Mouse (Mus musculus) olfactory bulb, adult 2 months (tissue): ENCODE results near the gene Lmntd2. TPM values are rescaled to one million over a fixed set of nuclear protein-coding genes. Genes with fewer than 3 reads are reported as not detected.

Experiments used
- H3K27ac ChIP-seq: fragments of 200-500 bp; 2 replicates; pipeline ENCODE4 v1.5.1; 2012; ENCODE audit warnings: low read depth, low read length; ENCODE audit not compliant: insufficient read depth
- H3K4me1 ChIP-seq: fragments of 200-500 bp; 2 replicates; pipeline ENCODE4 v1.6.1; 2012; ENCODE audit warnings: low read length; ENCODE audit not compliant: control insufficient read depth, insufficient read depth
- H3K4me3 ChIP-seq: fragments of 200-500 bp; 2 replicates; pipeline ENCODE4 v1.5.1; 2012; ENCODE audit warnings: mild to moderate bottlenecking, low read depth, low read length, moderate library complexity; ENCODE audit not compliant: insufficient read depth
- CTCF ChIP-seq: fragments of 200-500 bp; IDR thresholded peaks from 2 replicates; pipeline ENCODE4 v1.5.1; 2012; ENCODE audit warnings: low read depth, mild to moderate bottlenecking, low read length, moderate library complexity; ENCODE audit not compliant: insufficient read depth
- POLR2A ChIP-seq: fragments of 200-500 bp; IDR thresholded peaks from 2 replicates; pipeline ENCODE4 v1.6.1; 2012; ENCODE audit warnings: mild to moderate bottlenecking, low read depth, low read length, moderate library complexity; ENCODE audit not compliant: insufficient read depth
- WGBS: fragments of 180-500 bp; shearing (Covaris S2); methylation state at CpG from one replicate; pipeline ENCODE4 v1.1.7; 2018; 5-methylcytosine and 5-hydroxymethylcytosine counted together
- polyA plus RNA-seq: library from polyadenylated mRNA; stranded (reverse); fragments of >200 nt; gene quantifications from 2 replicates; pipeline ENCODE4 v1.2.4, GENCODE M21; 2012; ENCODE audit warnings: low replicate concordance; ENCODE audit not compliant: missing spikeins, insufficient read depth, insufficient read length

Gene Lmntd2
- polyA plus RNA-seq, 1 experiment: not detected

DNA sequence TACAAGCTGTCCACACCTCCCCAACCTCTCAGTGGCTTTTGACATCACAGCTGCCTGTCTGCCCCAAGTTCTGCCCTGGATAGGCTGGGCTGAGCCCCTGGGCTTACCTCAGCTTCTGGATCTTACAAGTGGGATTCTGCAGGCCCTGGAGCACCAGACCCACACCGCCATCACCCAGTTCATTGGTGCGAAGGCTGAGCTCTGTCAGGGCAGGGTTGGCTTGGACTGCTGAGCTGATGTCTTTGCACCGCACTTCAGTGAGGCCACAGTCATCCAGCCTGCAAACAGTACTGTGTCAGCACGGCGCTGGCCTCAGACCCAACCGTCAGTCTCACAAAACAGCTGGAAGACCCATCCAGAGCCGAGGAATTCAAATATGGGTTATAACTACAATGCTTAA, 49.5 kb downstream of the Lmntd2 start:
- TF ChIP-seq POLR2A (no peak), CTCF (no peak)
- Histone ChIP-seq H3K27ac (no peak overlapping the region), H3K4me1 (peaks cover 9% of the 10 kb centered on the region), H3K4me3 (no peak overlapping the region)
- 93% methylated on average over 7 of the region's 7 CpGs for WGBS

Other genes starting within 250 kb of the Lmntd2 start
- gene Ifitm1, start 246.9 kb downstream of the Lmntd2 start, polyA plus RNA-seq: not detected in 2 replicates
- gene Ifitm3, start 203.3 kb downstream of the Lmntd2 start, polyA plus RNA-seq: not detected in 2 replicates
- gene Ifitm6, start 196.2 kb downstream of the Lmntd2 start, polyA plus RNA-seq: not detected in 2 replicates
- gene Gm17387, start 184.9 kb downstream of the Lmntd2 start, polyA plus RNA-seq: not detected in 2 replicates
- gene B4galnt4, start 153.0 kb downstream of the Lmntd2 start, polyA plus RNA-seq: not detected in 2 replicates
- not detected in 2 replicates for gene Pkp3, start 135.9 kb downstream of the Lmntd2 start, polyA plus RNA-seq
- not detected in 2 replicates for gene Sigirr, start 113.5 kb downstream of the Lmntd2 start, polyA plus RNA-seq
- not detected in 2 replicates for gene Ano9, start 96.3 kb downstream of the Lmntd2 start, polyA plus RNA-seq
- not detected in 2 replicates for gene Ptdss2, start 91.7 kb downstream of the Lmntd2 start, polyA plus RNA-seq
- not detected in 2 replicates for gene Rnh1, start 41.2 kb downstream of the Lmntd2 start, polyA plus RNA-seq
- not detected in 2 replicates for gene Hras, start 20.1 kb downstream of the Lmntd2 start, polyA plus RNA-seq
- gene Lrrc56, start 19.9 kb downstream of the Lmntd2 start, polyA plus RNA-seq: not detected in 2 replicates
- gene Rassf7, start 1.8 kb upstream of the Lmntd2 start, polyA plus RNA-seq: not detected in 2 replicates
- not detected in 2 replicates for gene Phrf1, start 14.7 kb upstream of the Lmntd2 start, polyA plus RNA-seq
- gene Irf7, start 52.4 kb upstream of the Lmntd2 start, polyA plus RNA-seq: not detected in 2 replicates
- not detected in 2 replicates for gene Cdhr5, start 62.7 kb upstream of the Lmntd2 start, polyA plus RNA-seq
- gene Sct, start 65.1 kb upstream of the Lmntd2 start, polyA plus RNA-seq: not detected in 2 replicates
- not detected in 2 replicates for gene Drd4, start 77.9 kb upstream of the Lmntd2 start, polyA plus RNA-seq
- not detected in 2 replicates for gene Deaf1, start 113.6 kb upstream of the Lmntd2 start, polyA plus RNA-seq
- not detected in 2 replicates for gene Tmem80, start 113.7 kb upstream of the Lmntd2 start, polyA plus RNA-seq
- not detected in 2 replicates for gene Eps8l2, start 124.8 kb upstream of the Lmntd2 start, polyA plus RNA-seq
- gene Taldo1, start 178.1 kb upstream of the Lmntd2 start, polyA plus RNA-seq: not detected in 2 replicates
- gene Gatd1, start 200.1 kb upstream of the Lmntd2 start, polyA plus RNA-seq: not detected in 2 replicates
- 518 TPM in 1 of 2 replicates, not detected in the other for gene Cend1, start 215.4 kb upstream of the Lmntd2 start, polyA plus RNA-seq
- not detected in 2 replicates for gene Slc25a22, start 223.8 kb upstream of the Lmntd2 start, polyA plus RNA-seq
- gene Pidd1, start 229.9 kb upstream of the Lmntd2 start, polyA plus RNA-seq: not detected in 2 replicates
- gene Rplp2, start 233.3 kb upstream of the Lmntd2 start, polyA plus RNA-seq: 977 TPM in 1 of 2 replicates, not detected in the other
- not detected in 2 replicates for gene Pnpla2, start 241.1 kb upstream of the Lmntd2 start, polyA plus RNA-seq
- gene Cracr2b, start 247.0 kb upstream of the Lmntd2 start, polyA plus RNA-seq: not detected in 2 replicates